Mouse (Mus musculus) thymus, postnatal 10 days (tissue): ENCODE measurements at regions not wholly inside any gene's neighbourhood (a gene's known extent, or its start where the extent isn't known, plus 50 kb on each side); places are given as distances from the start of the nearest gene placed in this dataset.

ENCODE experiments used
- DNase-seq, 2 experiments: peaks; one replicate each; pipeline ENCODE4 v3.0.0; 2021; ENCODE audit warnings: low spot score in 2 of 2

GRCm38 (mm10) chr15:57644331-57644953 is 167.0 kb upstream of the Slc22a22 start:
- peak in 1 of 2 experiments; percentile 47 for DNase-seq

GRCm38 (mm10) chr15:57639115-57639514 is 161.7 kb upstream of the Slc22a22 start:
- DNase-seq: no peak

- DNase-seq: no peak
These were observed 155.6 kb upstream of the Slc22a22 start for GRCm38 (mm10) chr15:57633067-57633466.

GRCm38 (mm10) chr15:57632537-57632936 is 155.1 kb upstream of the Slc22a22 start:
- no peak for DNase-seq

GRCm38 (mm10) chr15:57618466-57618865 is 141.0 kb upstream of the Slc22a22 start:
- no peak for DNase-seq

GRCm38 (mm10) chr15:57616880-57617391 is 139.5 kb upstream of the Slc22a22 start:
- DNase-seq: no peak

- DNase-seq: no peak
These were observed 132.6 kb upstream of the Slc22a22 start for GRCm38 (mm10) chr15:57610006-57610405.

- no peak for DNase-seq
These were observed 131.1 kb upstream of the Slc22a22 start for GRCm38 (mm10) chr15:57608519-57608918.

GRCm38 (mm10) chr15:57600562-57600961 is 123.1 kb upstream of the Slc22a22 start:
- DNase-seq: peak; percentile 14 to 67

GRCm38 (mm10) chr15:57593326-57594004 is 116.0 kb upstream of the Slc22a22 start:
- DNase-seq: no peak

- no peak for DNase-seq
These were observed 113.3 kb upstream of the Slc22a22 start for GRCm38 (mm10) chr15:57590597-57591219.

- DNase-seq: no peak
These were observed 112.3 kb upstream of the Slc22a22 start for GRCm38 (mm10) chr15:57589404-57590377.

- no peak for DNase-seq
These were observed 108.0 kb upstream of the Slc22a22 start for GRCm38 (mm10) chr15:57585411-57585810.

GRCm38 (mm10) chr15:57584498-57584897 is 107.1 kb upstream of the Slc22a22 start:
- no peak for DNase-seq

GRCm38 (mm10) chr15:57581266-57581665 is 103.8 kb upstream of the Slc22a22 start:
- no peak for DNase-seq

- DNase-seq: no peak
These were observed 101.4 kb upstream of the Slc22a22 start for GRCm38 (mm10) chr15:57578794-57579193.

- DNase-seq: no peak
These were observed 96.7 kb upstream of the Slc22a22 start for GRCm38 (mm10) chr15:57574080-57574618.

- no peak for DNase-seq
These were observed 95.0 kb upstream of the Slc22a22 start for GRCm38 (mm10) chr15:57572460-57572859.

GRCm38 (mm10) chr15:57568006-57568630 is 90.7 kb upstream of the Slc22a22 start:
- no peak for DNase-seq

GRCm38 (mm10) chr15:57547154-57547553 is 69.7 kb upstream of the Slc22a22 start:
- DNase-seq: no peak

- no peak for DNase-seq
These were observed 67.7 kb upstream of the Slc22a22 start for GRCm38 (mm10) chr15:57545141-57545540.
